20 mouse cellular contexts compared by ENCODE assay signal in genomic region chrX:107790136-107790535, GRCm38 (mm10). TPM values are rescaled to one million over a fixed set of nuclear protein-coding genes. Genes with fewer than 3 reads are reported as not detected.
"Had no signal": no experiment of that assay in that cellular context is flagged by ENCODE, and none has a peak within 500 bp of the region (broad histone marks: within the 10 kb centered on the region; RNA-seq: fewer than 3 reads in every experiment).

No protein-coding gene starts in this region.

- H3K4me3 ChIP-seq: megakaryocyte, embryonic 14.5 days; midbrain, embryonic 13.5 days; midbrain, embryonic 15.5 days; neural tube, embryonic 12.5 days had no signal

- ATAC-seq: midbrain, embryonic 13.5 days; midbrain, embryonic 15.5 days had no signal

- H3K27me3 ChIP-seq: megakaryocyte, embryonic 14.5 days; midbrain, embryonic 13.5 days; midbrain, embryonic 15.5 days; neural tube, embryonic 12.5 days had no signal

- H3K4me2 ChIP-seq: midbrain, embryonic 11.5 days; midbrain, embryonic 13.5 days; midbrain, embryonic 15.5 days; neural tube, embryonic 12.5 days had no signal

- H3K27ac ChIP-seq: liver, embryonic 14.5 days; macrophage; midbrain, embryonic 13.5 days; midbrain, embryonic 15.5 days; neural tube, embryonic 12.5 days had no signal

- H3K9me3 ChIP-seq: megakaryocyte, embryonic 14.5 days; midbrain, embryonic 13.5 days; midbrain, embryonic 15.5 days; neural tube, embryonic 12.5 days had no signal

- H3K4me1 ChIP-seq: midbrain, embryonic 13.5 days; midbrain, embryonic 15.5 days; neural tube, embryonic 12.5 days had no signal

- H3K36me3 ChIP-seq: midbrain, embryonic 13.5 days; midbrain, embryonic 15.5 days; neural tube, embryonic 12.5 days had no signal

- DNase-seq: lung, adult 2 months; lung, postnatal 10 days; right cerebral cortex, postnatal 14 days; thymus, adult 18-20 months; thymus, postnatal 25 days; thymus, postnatal 4 days had no signal

- H3K9ac ChIP-seq: liver, embryonic 14.5 days; midbrain, embryonic 13.5 days; midbrain, embryonic 15.5 days; neural tube, embryonic 12.5 days had no signal

RNA-seq across cellular contexts. Expression of gene Tent5d, which starts 2.3 kb away (rescaled TPM):
- total RNA-seq: midbrain, postnatal 0 days; monocyte, adult 5-6 weeks; neutrophil, adult 5-6 weeks had no signal
- polyA plus RNA-seq: liver, embryonic 14.5 days; liver, embryonic 16.5 days; lung, adult 2 months; macrophage; midbrain, embryonic 11.5 days; neural tube, embryonic 12.5 days; neural tube, embryonic 14.5 days; spleen, adult 2 months; stomach, embryonic 16.5 days had no signal
